18 mouse cellular contexts compared by ENCODE assay signal in genomic region chr13:68961580-68961979, GRCm38 (mm10). TPM values are rescaled to one million over a fixed set of nuclear protein-coding genes. Genes with fewer than 3 reads are reported as not detected.
DNase-seq lines count a peak whose midpoint lies in the region; ATAC-seq and TF ChIP-seq lines count a peak whose summit lies in the region.
"Had no signal": no experiment of that assay in that cellular context is flagged by ENCODE, and none has a peak within 500 bp of the region (broad histone marks: within the 10 kb centered on the region; RNA-seq: fewer than 3 reads in every experiment).

No protein-coding gene starts in this region.

- no peak overlapping the region for H3K9ac ChIP-seq in lung, embryonic 14.5 days
- H3K9ac ChIP-seq: limb, embryonic 13.5 days; midbrain, embryonic 12.5 days; stomach, embryonic 15.5 days had no signal

- 66% methylated on average over 5 of the region's 5 CpGs for WGBS in lung, embryonic 14.5 days

- H3K36me3 ChIP-seq in lung, embryonic 14.5 days (ENCODE audit: insufficient read depth) = no peaks in the 10 kb centered on the region
- H3K36me3 ChIP-seq: limb, embryonic 13.5 days; midbrain, embryonic 12.5 days; stomach, embryonic 15.5 days had no signal

- TF ChIP-seq CTCF in lung, embryonic 14.5 days (IDR thresholded peaks at IDR 0.05; ENCODE audit: low read depth) = no peak

- ATAC-seq in lung, embryonic 14.5 days (ENCODE audit: insufficient read depth) = no peak
- ATAC-seq: inflammation-experienced regulatory T-cells, adult 6 months had no signal

- no peak overlapping the region for H3K27ac ChIP-seq in lung, embryonic 14.5 days (ENCODE audit: low read depth)
- H3K27ac ChIP-seq: limb, embryonic 13.5 days; midbrain, embryonic 12.5 days; stomach, embryonic 15.5 days had no signal

- peak; percentile 57 to 72 for DNase-seq in frontal cortex, adult 2 months (ENCODE audit: extremely low spot score in 1 of 2, low spot score in 1 of 2)
- no peak for DNase-seq in frontal cortex, postnatal 25 days (ENCODE audit: low spot score in 2 of 2)
- DNase-seq in lung, embryonic 14.5 days = peak; percentile 27
- no peak for DNase-seq in lung, adult 18-20 months
- DNase-seq in layer of hippocampus, postnatal 36 days = peak; percentile 47 to 62
- peak; percentile 42 for DNase-seq in right cerebral cortex, postnatal 25 days
- DNase-seq in thymus, postnatal 0 days (ENCODE audit: low spot score) = no peak
- DNase-seq: adrenal gland, adult 8-10 months; B cell, adult 2 months; cerebellum, postnatal 36 days; heart, postnatal 4 days; kidney, postnatal 25 days; thymus, postnatal 36 days had no signal

- no peaks in the 10 kb centered on the region for H3K27me3 ChIP-seq in lung, embryonic 14.5 days (ENCODE audit: insufficient read depth, low read length)
- H3K27me3 ChIP-seq: limb, embryonic 13.5 days; midbrain, embryonic 12.5 days; stomach, embryonic 15.5 days had no signal

- no peak overlapping the region for H3K4me2 ChIP-seq in lung, embryonic 14.5 days
- H3K4me2 ChIP-seq: heart, embryonic 11.5 days; limb, embryonic 13.5 days; midbrain, embryonic 12.5 days; stomach, embryonic 15.5 days had no signal

- H3K4me3 ChIP-seq in lung, embryonic 14.5 days (ENCODE audit: low read depth, low read length) = no peak overlapping the region
- H3K4me3 ChIP-seq: limb, embryonic 13.5 days; midbrain, embryonic 12.5 days; stomach, embryonic 15.5 days had no signal

- no peaks in the 10 kb centered on the region for H3K9me3 ChIP-seq in lung, embryonic 14.5 days (ENCODE audit: low read depth, low read length)
- H3K9me3 ChIP-seq: limb, embryonic 13.5 days; midbrain, embryonic 12.5 days; stomach, embryonic 15.5 days had no signal

- H3K4me1 ChIP-seq in lung, embryonic 14.5 days (ENCODE audit: insufficient read depth) = no peaks in the 10 kb centered on the region
- H3K4me1 ChIP-seq: limb, embryonic 13.5 days; midbrain, embryonic 12.5 days; stomach, embryonic 15.5 days had no signal

RNA-seq across cellular contexts. Expression of gene Adcy2, which starts 37.8 kb away (rescaled TPM):
- 105 and 107 TPM in 2 replicates for polyA plus RNA-seq in frontal cortex, adult 2 months (2012; rRNA removed)
- 23.8 and 24.4 TPM in 2 replicates for polyA plus RNA-seq in lung, embryonic 14.5 days (2014; fragmentation: Nextera tagmentation; extraction: Ambion mirVana)
- total RNA-seq in layer of hippocampus, postnatal 36 days (2021) = 100 to 1,000 TPM in 1 of 2 experiments, 10 to 100 TPM in 1; 66.3 to 110 TPM
- 0.08 and 0.13 TPM in 2 replicates for polyA plus RNA-seq in thymus, postnatal 0 days (2015; fragmentation: Nextera tagmentation; extraction: Ambion mirVana)
- polyA plus RNA-seq: inflammation-experienced regulatory T-cells, adult 6 months had no signal

Comparison
In these comparisons a context has a peak if more than half of its experiments do, and no peak if none do; other contexts are left out.
1. DNase-seq: peak in frontal cortex, adult 2 months (2 of 2), lung, embryonic 14.5 days (single experiment), layer of hippocampus, postnatal 36 days (2 of 2) and right cerebral cortex, postnatal 25 days (single experiment); none in frontal cortex, postnatal 25 days (0 of 2), lung, adult 18-20 months (0 of 2) and thymus, postnatal 0 days (single experiment).
2. RNA of gene Adcy2, which starts 37.8 kb away (polyA plus RNA-seq): 105 to 107 TPM in frontal cortex, adult 2 months and 23.8 to 24.4 TPM in lung, embryonic 14.5 days; 0.08 to 0.13 TPM in thymus, postnatal 0 days; every median in the first group is over 10 times any median in the second.